Mouse (Mus musculus) kidney, adult 2 months (tissue): ENCODE data around the gene Trim11. TPM values are rescaled to one million over a fixed set of nuclear protein-coding genes. Genes with fewer than 3 reads are reported as not detected.
"Not testable (repeated sequence)": the region's sequence is repeated elsewhere in the genome, so short reads cannot be mapped to it uniquely, and the experiment has no call there.

Source experiments
- DNase-seq: peaks from one replicate; pipeline ENCODE4 v3.0.0; 2021
- H3K27ac ChIP-seq: fragments of 200-500 bp; 2 replicates; pipeline ENCODE4 v1.5.1; 2012; ENCODE audit warnings: low read depth, low read length, control low read depth, inconsistent platforms; ENCODE audit not compliant: insufficient read depth
- H3K27me3 ChIP-seq: fragments of 200-500 bp; replicated peaks from 2 replicates; pipeline ENCODE4 v1.6.1; 2012; ENCODE audit warnings: mild to moderate bottlenecking, moderate library complexity, low read length, inconsistent platforms; ENCODE audit not compliant: control insufficient read depth, insufficient read depth
- H3K36me3 ChIP-seq: fragments of 200-500 bp; 2 replicates; pipeline ENCODE4 v1.6.1; 2012; ENCODE audit warnings: mild to moderate bottlenecking, moderate library complexity, low read length, inconsistent platforms; ENCODE audit not compliant: control insufficient read depth, insufficient read depth
- H3K4me1 ChIP-seq: fragments of 200-500 bp; 2 replicates; pipeline ENCODE4 v1.6.1; 2011; ENCODE audit warnings: low read length; ENCODE audit not compliant: control insufficient read depth, insufficient read depth
- H3K4me3 ChIP-seq: fragments of 200-500 bp; 2 replicates; pipeline ENCODE4 v1.5.1; 2011; ENCODE audit warnings: mild to moderate bottlenecking, low read depth, low read length, control low read depth; ENCODE audit not compliant: insufficient read depth
- CTCF ChIP-seq: fragments of 200-500 bp; conservative IDR thresholded peaks from 2 replicates; pipeline ENCODE4 v1.5.1; 2011; ENCODE audit warnings: low read depth, mild to moderate bottlenecking, control low read depth, low read length, moderate library complexity, mixed read lengths; ENCODE audit not compliant: insufficient read depth, insufficient read length
- POLR2A ChIP-seq: fragments of 200-500 bp; IDR thresholded peaks from one replicate; pipeline ENCODE4 v1.6.1; 2011; ENCODE audit warnings: low read depth, low read length, control low read depth
- WGBS: fragments of 180-500 bp; shearing (Covaris S2); methylation state at CpG from one replicate; pipeline ENCODE4 v1.1.7; 2018; 5-methylcytosine and 5-hydroxymethylcytosine counted together
- polyA plus RNA-seq: library from polyadenylated mRNA; depleted of rRNA; stranded (reverse); fragments of >200 nt; gene quantifications from 2 replicates; pipeline ENCODE4 v1.2.3, GENCODE M21; 2012

Trim11 gene
- polyA plus RNA-seq, 1 experiment, result 19.4 TPM

DNA sequence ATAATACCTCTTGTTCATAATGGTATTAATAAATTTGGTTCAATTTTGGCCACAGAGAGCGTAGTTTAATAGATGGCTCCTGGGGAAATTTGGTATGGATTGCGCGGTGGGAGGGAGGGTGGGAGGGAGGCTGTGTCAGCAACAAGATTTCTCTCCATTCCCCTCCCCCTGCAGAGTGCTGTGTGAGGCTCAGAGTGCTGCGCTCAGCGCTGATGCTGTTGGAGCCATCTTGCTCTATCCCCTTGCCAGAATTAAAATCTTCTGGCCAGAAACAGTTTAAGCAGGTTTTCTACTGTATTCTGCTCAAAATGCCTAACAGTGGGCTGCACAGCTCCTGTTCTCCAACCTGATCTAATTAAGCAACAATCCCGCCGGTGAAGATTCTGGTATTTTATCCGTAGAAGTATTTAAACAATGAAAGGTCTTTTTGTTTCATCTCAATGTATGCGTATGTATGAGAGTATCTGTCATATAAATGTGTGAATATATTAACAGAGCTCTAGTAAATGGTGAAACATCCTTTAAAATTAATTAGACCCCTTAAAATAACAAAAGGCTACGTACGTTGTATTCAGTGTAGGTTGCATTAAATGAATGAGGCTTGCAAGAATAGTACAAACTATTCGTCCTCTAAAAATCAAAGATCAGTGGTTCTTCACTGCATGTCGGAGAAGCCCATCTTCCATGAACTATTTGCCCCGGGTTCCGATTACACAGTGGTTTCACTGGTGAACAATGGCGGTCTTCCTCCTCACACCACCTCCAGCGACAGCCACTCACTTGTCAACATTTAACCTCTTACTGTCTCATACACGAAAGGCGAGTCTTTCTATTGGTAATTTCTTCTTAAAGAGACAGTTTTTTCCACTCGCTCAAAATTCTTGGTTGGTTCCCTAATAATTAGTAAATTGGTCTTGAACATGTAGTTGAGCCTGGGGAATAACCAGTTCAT lies 28.1 kb upstream of the Trim11 start:
- 37% methylated on average over 20 of the region's 20 CpGs for WGBS
- TF ChIP-seq CTCF, result no peak
- no peak for TF ChIP-seq POLR2A
- no peak overlapping the region for H3K4me3 ChIP-seq
- H3K27ac ChIP-seq, result no peak overlapping the region
- no peaks in the 10 kb centered on the region for H3K36me3 ChIP-seq
- peaks cover 8% of the 10 kb centered on the region; the same call in 1 of the 2 replicates for H3K4me1 ChIP-seq
- H3K27me3 ChIP-seq, result no peaks in the 10 kb centered on the region; the same call in 1 of the 2 replicates
- no peak for DNase-seq

DNA sequence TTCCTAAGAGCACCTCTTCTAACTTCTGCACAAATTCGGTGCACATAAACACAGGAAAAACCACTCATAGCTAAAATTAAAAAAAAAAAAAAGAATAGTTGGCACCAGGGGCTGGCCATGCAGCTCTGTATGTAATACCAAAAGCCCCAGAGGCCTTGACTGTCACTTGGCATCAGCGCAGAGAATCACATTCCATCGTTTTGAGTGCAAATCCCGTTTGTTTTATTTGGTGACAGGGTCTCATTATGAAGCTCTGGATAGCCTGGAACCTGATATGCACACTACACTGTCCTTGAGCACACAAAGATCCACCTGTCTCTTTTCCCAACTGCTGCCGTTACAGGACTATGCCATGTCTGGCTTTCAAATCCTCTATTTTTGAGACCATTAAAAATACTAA lies 26.7 kb upstream of the Trim11 start:
- no peak overlapping the region for H3K27ac ChIP-seq
- peaks cover 12% of the 10 kb centered on the region; the same call in 1 of the 2 replicates for H3K4me1 ChIP-seq
- no peak overlapping the region for H3K4me3 ChIP-seq
- TF ChIP-seq POLR2A (no peak), CTCF (no peak)
- DNase-seq, result no peak
- no peaks in the 10 kb centered on the region for H3K36me3 ChIP-seq
- no peaks in the 10 kb centered on the region; the same call in 1 of the 2 replicates for H3K27me3 ChIP-seq
- WGBS, result 83% methylated on average over 5 of the region's 5 CpGs

DNA sequence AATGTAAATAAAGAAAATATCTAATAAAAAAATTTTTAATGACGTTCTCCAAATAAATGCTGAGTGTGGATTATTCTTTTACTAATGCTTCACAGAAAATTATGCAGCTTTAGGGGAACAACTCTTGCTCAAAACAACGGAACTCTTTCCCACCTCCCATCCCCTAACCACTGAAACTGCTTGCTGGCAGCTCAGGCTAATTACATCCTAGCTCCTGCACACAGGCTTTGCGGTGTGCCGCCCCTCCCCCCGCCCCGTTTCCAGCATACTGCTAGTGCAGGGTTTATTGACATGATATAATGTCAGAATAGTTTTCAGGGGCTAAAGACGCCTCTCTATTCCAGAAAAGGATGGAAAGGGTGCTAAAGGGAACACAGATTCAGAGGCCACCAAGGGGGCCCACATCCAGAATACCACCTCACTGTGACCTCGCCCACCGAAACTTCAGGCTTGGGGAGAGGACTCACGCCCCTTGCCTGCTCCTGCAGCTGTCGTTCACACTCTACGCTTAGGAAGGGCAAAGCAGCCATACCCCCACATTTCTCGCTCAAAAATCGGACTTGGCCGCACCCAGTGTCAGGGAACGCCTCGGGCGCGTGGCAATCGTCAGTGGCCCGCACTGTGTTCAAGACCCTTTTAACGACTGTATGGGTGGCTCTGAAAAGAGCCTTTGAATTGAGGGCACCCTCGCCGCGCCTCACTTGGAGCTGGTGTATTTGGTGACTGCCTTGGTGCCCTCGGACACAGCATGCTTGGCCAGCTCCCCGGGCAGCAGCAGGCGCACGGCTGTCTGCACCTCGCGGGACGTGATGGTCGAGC lies 24.3 kb upstream of the Trim11 start:
- peak overlapping the region; percentile 57 for H3K4me3 ChIP-seq
- no peak for DNase-seq
- no peaks in the 10 kb centered on the region for H3K36me3 ChIP-seq
- H3K27ac ChIP-seq, result no peak overlapping the region
- WGBS, result 2% methylated on average over 33 of the region's 33 CpGs
- TF ChIP-seq POLR2A (no peak), CTCF (no peak)
- H3K4me1 ChIP-seq, result peaks cover 7% of the 10 kb centered on the region; the same call in 1 of the 2 replicates
- H3K27me3 ChIP-seq, result no peaks in the 10 kb centered on the region; the same call in 1 of the 2 replicates

- DNase-seq, H3K27me3 ChIP-seq, H3K36me3 ChIP-seq, H3K4me1 ChIP-seq: not testable (repeated sequence)
- WGBS, result under 1% methylated on average over 17 of the region's 17 CpGs
- H3K27ac ChIP-seq, result peak overlapping the region; percentile 15; the same call in 1 of the 2 replicates
- H3K4me3 ChIP-seq, result peak overlapping the region; percentile 57
Observed at GRCm38 (mm10) chr11:58954170-58954419, 23.8 kb upstream of the Trim11 start.

DNA sequence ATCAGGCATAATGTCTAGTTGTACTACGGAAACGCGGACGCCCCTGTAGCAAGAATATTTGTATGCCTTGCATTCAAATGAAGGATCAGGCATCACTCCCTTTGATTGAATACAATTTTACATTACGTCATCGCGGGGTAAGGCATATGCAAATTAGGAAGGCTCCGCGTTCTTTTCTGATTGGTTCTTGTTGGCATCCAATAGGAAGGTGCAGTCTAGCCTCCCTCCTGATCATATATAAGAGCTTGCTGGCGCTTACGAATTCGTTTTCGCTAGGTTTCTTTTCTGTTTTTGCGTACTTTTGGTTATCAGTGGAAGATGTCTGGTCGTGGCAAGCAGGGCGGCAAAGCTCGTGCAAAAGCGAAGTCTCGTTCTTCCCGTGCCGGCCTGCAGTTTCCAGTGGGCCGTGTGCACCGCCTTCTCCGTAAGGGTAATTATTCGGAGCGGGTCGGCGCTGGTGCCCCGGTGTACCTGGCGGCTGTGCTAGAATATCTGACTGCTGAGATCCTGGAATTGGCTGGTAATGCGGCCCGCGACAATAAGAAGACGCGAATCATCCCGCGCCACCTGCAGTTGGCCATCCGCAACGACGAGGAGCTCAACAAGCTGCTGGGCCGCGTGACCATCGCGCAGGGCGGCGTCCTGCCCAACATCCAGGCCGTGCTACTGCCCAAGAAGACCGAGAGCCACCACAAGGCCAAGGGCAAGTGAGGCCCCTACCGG lies 23.3 kb upstream of the Trim11 start, which contains the start of the genes Hist3h2a and Trim17:
Gene Hist3h2a (plus strand): TSS at position 266 of the 723 bp plus-strand sequence.
Gene Trim17 (plus strand): TSS at position 266 of the 723 bp plus-strand sequence.
- Histone ChIP-seq H3K27me3 (no peaks in the 10 kb centered on the region; the same call in 1 of the 2 replicates), H3K4me1 (peaks cover 9% of the 10 kb centered on the region; the same call in 1 of the 2 replicates), H3K27ac (peak within 1 kb of the TSS; percentile 93), H3K4me3 (peak within 1 kb of the TSS; percentile 81), H3K36me3 (no peaks in the 10 kb centered on the region)
- DNase-seq, result peak; percentile 98
- TF ChIP-seq POLR2A (peak; percentile 65), CTCF (peak; percentile 52)
- WGBS, result under 1% methylated on average over 49 of the region's 49 CpGs

DNA sequence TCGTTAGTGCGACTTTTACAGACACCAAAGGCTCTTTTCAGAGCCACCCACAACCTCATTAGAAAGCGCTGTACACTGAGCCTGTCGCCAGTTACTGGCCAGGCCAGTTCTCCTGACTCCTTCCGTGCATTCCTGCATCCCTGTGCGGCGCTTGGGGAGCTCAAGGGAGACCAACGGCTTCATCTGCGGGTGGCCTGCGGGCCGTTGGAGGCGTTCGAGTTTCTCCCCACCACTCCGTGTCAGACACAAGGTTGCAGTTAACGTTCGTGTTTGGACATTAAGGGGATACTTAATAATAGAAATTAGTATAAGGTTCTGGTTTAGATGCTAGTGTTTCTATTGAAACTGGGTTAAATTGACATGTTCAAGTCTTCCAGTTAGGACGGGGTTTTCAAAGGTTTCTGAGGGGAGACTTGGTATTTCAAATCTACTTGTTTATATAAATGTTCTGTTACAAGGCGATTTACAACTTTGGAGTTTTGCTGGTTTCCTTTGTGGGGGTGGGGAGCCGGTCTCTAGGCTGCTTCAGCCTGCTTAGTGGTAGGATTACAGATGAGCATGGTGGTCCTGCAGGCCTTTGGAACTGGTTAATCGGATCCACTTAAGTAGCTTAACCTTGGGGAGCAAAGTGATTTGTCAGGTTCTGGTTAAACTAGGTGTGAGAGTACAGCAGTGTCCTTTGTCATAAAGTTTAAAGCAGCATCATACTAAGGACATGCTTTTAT lies 22.6 kb upstream of the Trim11 start:
- WGBS, result under 1% methylated on average over 20 of the region's 20 CpGs
- no peak for DNase-seq
- Histone ChIP-seq H3K4me3 (peak overlapping the region; percentile 81), H3K27me3 (no peaks in the 10 kb centered on the region), H3K27ac (peak overlapping the region; percentile 93), H3K4me1 (peaks cover 9% of the 10 kb centered on the region; the same call in 1 of the 2 replicates), H3K36me3 (no peaks in the 10 kb centered on the region)
- TF ChIP-seq CTCF, result no peak
- TF ChIP-seq POLR2A, result no peak
